Mouse (Mus musculus) monocyte, adult 59 days (primary cell): ENCODE data around the gene Tmem92. TPM values are rescaled to one million over a fixed set of nuclear protein-coding genes. Genes with fewer than 3 reads are reported as not detected.

ENCODE experiments used
- total RNA-seq, 2 experiments: library from RNA; stranded (reverse); gene quantifications; one replicate each; pipeline ENCODE4 v1.2.4; 2023

Gene Tmem92
- not detected for total RNA-seq

GRCm38 (mm10) chr11:94782603-94783002, at the start of gene Tmem92:
TSS of gene Tmem92 (minus strand) at chr11:94782703.

GRCm38 (mm10) chr11:94741732-94742272, 40.7 kb downstream of the Tmem92 start, which contains the start of gene Cdc34b:
TSS of gene Cdc34b (plus strand) at chr11:94741782.

Other genes starting within 250 kb of the Tmem92 start
- 1 to 10 TPM; 2.4 to 3.1 TPM for gene Rsad1, start 233.4 kb downstream of the Tmem92 start, total RNA-seq
- not detected for gene Chad, start 217.7 kb downstream of the Tmem92 start, total RNA-seq
- gene Acsf2, start 180.8 kb downstream of the Tmem92 start, total RNA-seq = 10 to 100 TPM; 28.8 to 30.3 TPM
- gene Lrrc59, start 152.9 kb downstream of the Tmem92 start, total RNA-seq = 10 to 100 TPM; 91.0 to 92.7 TPM
- 10 to 100 TPM; 18.3 to 20.4 TPM for gene Mrpl27, start 128.9 kb downstream of the Tmem92 start, total RNA-seq
- under 1 TPM in 1 of 2 experiments, not detected in 1; 0.52 TPM for gene Eme1, start 128.7 kb downstream of the Tmem92 start, total RNA-seq
- 10 to 100 TPM; 14.6 to 16.7 TPM for gene Xylt2, start 105.2 kb downstream of the Tmem92 start, total RNA-seq
- not detected for gene Gm11541, start 78.2 kb downstream of the Tmem92 start, total RNA-seq
- not detected for gene Cdc34b, start 40.9 kb downstream of the Tmem92 start, total RNA-seq
- gene Col1a1, start 153.5 kb upstream of the Tmem92 start, total RNA-seq = 1 to 10 TPM in 1 of 2 experiments, under 1 TPM in 1; 0.73 to 2.6 TPM
- not detected for gene Hils1, start 184.9 kb upstream of the Tmem92 start, total RNA-seq
- gene Sgca, start 193.6 kb upstream of the Tmem92 start, total RNA-seq = not detected
- gene Ppp1r9b, start 208.3 kb upstream of the Tmem92 start, total RNA-seq = 100 to 1,000 TPM; 249 to 261 TPM
- not detected for gene Samd14, start 227.2 kb upstream of the Tmem92 start, total RNA-seq